Mouse (Mus musculus) layer of hippocampus, adult 2 months (tissue): Measurements from ENCODE around the gene Gatm. TPM values are rescaled to one million over a fixed set of nuclear protein-coding genes. Genes with fewer than 3 reads are reported as not detected.

Experiments
- DNase-seq, 2 experiments: peaks; one replicate each; pipeline ENCODE4 v3.0.0; 2022; ENCODE audit warnings: low spot score in 2 of 2
- H3K27ac ChIP-seq: fragments of 200-600 bp; 2 replicates; pipeline ENCODE4 v1.8.1; 2022
- H3K4me3 ChIP-seq: fragments of 200-600 bp; 2 replicates; pipeline ENCODE4 v1.8.1; 2022; ENCODE audit warnings: mild to moderate bottlenecking
- CTCF ChIP-seq: fragments of 200-600 bp; conservative IDR thresholded peaks from 2 replicates; pipeline ENCODE4 v1.8.1; 2022; ENCODE audit warnings: antibody characterized with exemption, mild to moderate bottlenecking, moderate library complexity
- long read RNA-seq, 2 experiments: library from polyadenylated mRNA; stranded (forward); transcript quantifications; one replicate each; pipeline ENCODE4 v2.0.0; 2021; ENCODE audit warnings: borderline mapping rate in 2 of 2
- total RNA-seq, 2 experiments: library from RNA; stranded (reverse); gene quantifications; 2 replicates each; pipeline ENCODE4 v1.2.3; 2021

Gatm gene
- 10 to 100 TPM; 64.9 to 72.1 TPM for total RNA-seq
- long read RNA-seq, experiment 1, transcript Gatm-201 (9 exons, 2,389 nt), result major isoform, 42 of 45 reads
- long read RNA-seq, experiment 1, partial matches to known transcripts, result 0 of 45 reads
- long read RNA-seq, experiment 1, other reads (novel, unspliced or antisense), result 3 of 45 reads
- long read RNA-seq, experiment 2, transcript Gatm-201 (9 exons, 2,389 nt), result major isoform, 70 of 74 reads
- long read RNA-seq, experiment 2, partial matches to known transcripts, result 1 of 74 reads
- long read RNA-seq, experiment 2, other reads (novel, unspliced or antisense), result 3 of 74 reads

- no peak for TF ChIP-seq CTCF
- H3K27ac ChIP-seq, result peak within 1 kb of the TSS; percentile 86
These were observed at the start of gene Gatm for GRCm38 (mm10) chr2:122610746-122611653. Gatm (minus strand) TSS chr2:122611303.

GRCm38 (mm10) chr2:122659825-122660224 is 48.7 kb upstream of the Gatm start:
- TF ChIP-seq CTCF, result no peak
- Histone ChIP-seq H3K27ac (no peak overlapping the region), H3K4me3 (no peak overlapping the region)
- DNase-seq, result no peak

More at GRCm38 (mm10) chr2:122610746-122611653, at the start of gene Gatm:
- H3K4me3 ChIP-seq, result peak within 1 kb of the TSS; percentile 90
- DNase-seq, result peak; percentile 64 to 74

- no peak for DNase-seq
- no peak for TF ChIP-seq CTCF
- no peak overlapping the region for H3K4me3 ChIP-seq
- H3K27ac ChIP-seq, result no peak overlapping the region
These were observed 46.8 kb upstream of the Gatm start for GRCm38 (mm10) chr2:122657707-122658524.

- no peak for TF ChIP-seq CTCF
- no peak overlapping the region for H3K27ac ChIP-seq
- H3K4me3 ChIP-seq, result no peak overlapping the region
- no peak for DNase-seq
These were observed 45.7 kb upstream of the Gatm start for GRCm38 (mm10) chr2:122656767-122657166.

- Histone ChIP-seq H3K27ac (no peak overlapping the region), H3K4me3 (no peak overlapping the region)
- TF ChIP-seq CTCF, result no peak
- no peak for DNase-seq
These were observed 44.9 kb upstream of the Gatm start for GRCm38 (mm10) chr2:122656052-122656451.

DNA sequence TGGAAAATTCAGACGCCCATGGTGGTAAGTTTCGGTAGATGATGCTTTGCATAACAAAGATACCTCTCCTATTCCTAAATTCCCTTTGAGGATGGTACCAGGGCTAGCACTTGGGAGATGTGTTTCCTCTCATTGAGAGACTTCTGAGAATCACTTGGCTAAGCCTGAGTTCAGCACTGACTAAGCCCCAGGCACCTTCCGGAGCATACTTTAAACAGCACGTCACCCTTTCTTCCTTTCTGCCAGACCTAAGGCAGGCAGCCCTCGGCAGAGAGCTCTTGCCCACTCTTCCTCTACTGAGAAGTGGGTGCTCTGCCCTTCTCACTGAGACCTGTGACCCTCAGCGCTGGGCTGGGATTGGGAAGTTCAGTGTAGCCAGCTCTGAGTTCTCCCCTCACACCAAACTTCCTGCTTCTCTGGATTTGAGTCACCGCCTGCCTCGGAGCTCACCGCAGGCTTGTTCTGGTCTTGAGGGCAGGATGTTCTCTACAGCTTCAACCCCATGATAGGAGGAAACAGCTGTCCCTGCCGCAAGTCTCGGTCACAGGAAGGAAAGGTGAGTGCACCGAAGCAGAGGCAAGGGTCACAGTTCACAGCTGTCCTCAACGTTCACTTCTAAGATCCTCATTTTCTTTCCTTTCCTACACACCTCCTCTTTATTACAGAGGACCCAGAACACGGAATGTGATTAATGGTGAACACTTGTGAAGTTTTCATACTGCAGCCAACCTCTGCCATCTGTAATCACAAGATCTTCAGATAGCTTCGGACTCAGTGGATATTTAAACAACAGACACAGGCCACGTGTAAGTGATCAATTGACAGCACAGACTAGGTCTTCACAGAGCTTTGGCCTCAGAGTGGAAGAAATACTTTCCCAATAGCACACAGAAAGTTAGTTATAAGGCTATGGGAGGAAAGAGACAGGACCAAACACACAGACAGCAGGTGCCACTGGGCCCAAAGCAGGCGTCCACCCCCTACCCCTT is 41.3 kb upstream of the Gatm start:
- no peak for DNase-seq
- H3K4me3 ChIP-seq, result no peak overlapping the region
- H3K27ac ChIP-seq, result no peak overlapping the region
- TF ChIP-seq CTCF, result no peak

DNA sequence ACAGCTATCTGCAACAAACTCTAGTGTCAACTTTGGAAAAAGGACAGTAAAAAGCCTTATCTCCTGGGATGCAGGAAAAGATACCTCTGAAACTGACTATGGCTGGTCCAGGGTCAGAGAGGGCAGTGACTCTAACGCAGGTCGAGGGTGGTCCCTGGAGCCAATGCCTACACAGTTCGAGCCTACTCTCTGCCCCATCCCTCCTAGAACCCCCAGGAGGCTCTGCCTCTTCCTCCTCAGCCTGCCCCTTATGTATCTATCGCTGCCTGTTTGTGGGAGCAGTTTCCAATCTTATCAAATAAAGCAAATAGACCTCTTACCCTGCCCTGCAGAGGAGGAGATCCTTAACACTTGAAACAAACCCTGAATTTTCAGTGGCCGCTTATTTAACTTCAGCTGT is 27.6 kb upstream of the Gatm start:
- Histone ChIP-seq H3K27ac (no peak overlapping the region), H3K4me3 (no peak overlapping the region)
- TF ChIP-seq CTCF, result no peak
- no peak for DNase-seq

- TF ChIP-seq CTCF, result no peak
- DNase-seq, result no peak
- Histone ChIP-seq H3K4me3 (peak overlapping the region; percentile 53), H3K27ac (no peak overlapping the region)
These were observed 26.9 kb upstream of the Gatm start for GRCm38 (mm10) chr2:122638029-122638428.

GRCm38 (mm10) chr2:122637526-122637997 is 26.5 kb upstream of the Gatm start:
- peak; percentile 99; the same call in 1 of the 2 replicates for TF ChIP-seq CTCF
- DNase-seq, result peak in 1 of 2 experiments; percentile 67
- Histone ChIP-seq H3K27ac (no peak overlapping the region), H3K4me3 (peak overlapping the region; percentile 53)

DNA sequence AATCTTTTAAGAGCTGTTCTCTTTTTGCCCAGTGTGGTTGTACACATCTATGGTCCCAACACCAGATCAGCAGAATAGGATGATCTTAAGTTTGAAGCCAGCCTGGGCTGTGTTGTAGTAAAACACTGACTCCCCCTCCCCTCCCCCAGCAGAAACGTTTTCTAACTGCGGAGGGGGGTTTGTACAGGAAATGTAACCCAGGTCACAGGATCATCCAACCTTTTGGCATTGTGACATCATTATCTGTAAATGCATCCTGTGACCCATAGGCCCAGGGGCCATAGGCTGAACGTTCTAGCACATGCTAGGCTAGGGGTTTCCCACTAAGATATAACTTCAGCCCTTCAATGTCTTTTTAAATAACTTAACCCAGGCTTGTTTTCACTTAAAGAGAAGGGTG is 25.6 kb upstream of the Gatm start, which contains the start of gene AA467197:
Gene AA467197, plus strand, starts transcription at position 301 of the 400 bp plus-strand sequence.
- Histone ChIP-seq H3K27ac (no peak within 1 kb of the TSS), H3K4me3 (peak within 1 kb of the TSS; percentile 53)
- TF ChIP-seq CTCF, result no peak
- DNase-seq, result no peak

DNA sequence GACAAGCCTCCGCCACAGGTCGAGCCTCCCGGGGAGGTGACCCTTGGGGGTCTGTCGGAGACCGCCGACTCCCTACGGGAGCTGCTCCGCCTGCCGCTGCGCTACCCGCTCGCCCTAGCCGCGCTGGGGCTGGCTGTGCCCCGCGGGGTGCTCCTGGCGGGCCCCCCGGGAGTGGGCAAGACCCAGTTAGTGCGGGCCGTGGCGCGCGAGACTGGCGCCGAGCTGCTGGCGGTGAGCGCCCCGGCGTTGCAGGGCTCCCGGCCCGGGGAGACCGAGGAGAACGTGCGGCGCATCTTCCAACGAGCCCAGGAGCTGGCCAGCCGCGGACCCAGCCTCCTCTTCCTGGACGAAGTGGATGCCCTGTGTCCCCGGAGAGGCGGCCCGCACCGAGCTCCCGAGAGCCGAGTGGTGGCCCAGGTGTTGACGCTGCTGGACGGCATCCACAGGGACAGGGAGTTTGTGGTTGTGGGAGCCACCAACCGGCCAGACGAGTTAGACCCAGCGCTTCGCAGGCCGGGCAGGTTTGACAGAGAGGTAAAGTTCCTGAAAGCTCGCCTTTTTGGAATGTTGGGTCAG is 20.2 kb upstream of the Gatm start:
- no peak for TF ChIP-seq CTCF
- DNase-seq, result peak in 1 of 2 experiments; percentile 28

More for the DNA sequence above, 20.2 kb upstream of the Gatm start:
- Histone ChIP-seq H3K4me3 (peak overlapping the region; percentile 92), H3K27ac (peak overlapping the region; percentile 93)
